Mouse (Mus musculus) embryo, embryonic 10.5 days (tissue): ENCODE results near the gene Foxred2.
A peak's percentile ranks its signal among the peaks of the same experiment; 100 is the strongest.

Source experiments
- DNase-seq: peaks from one replicate; pipeline ENCODE4 v3.0.0-alpha.2; 2015; ENCODE audit warnings: low spot score

Gene Foxred2

DNA sequence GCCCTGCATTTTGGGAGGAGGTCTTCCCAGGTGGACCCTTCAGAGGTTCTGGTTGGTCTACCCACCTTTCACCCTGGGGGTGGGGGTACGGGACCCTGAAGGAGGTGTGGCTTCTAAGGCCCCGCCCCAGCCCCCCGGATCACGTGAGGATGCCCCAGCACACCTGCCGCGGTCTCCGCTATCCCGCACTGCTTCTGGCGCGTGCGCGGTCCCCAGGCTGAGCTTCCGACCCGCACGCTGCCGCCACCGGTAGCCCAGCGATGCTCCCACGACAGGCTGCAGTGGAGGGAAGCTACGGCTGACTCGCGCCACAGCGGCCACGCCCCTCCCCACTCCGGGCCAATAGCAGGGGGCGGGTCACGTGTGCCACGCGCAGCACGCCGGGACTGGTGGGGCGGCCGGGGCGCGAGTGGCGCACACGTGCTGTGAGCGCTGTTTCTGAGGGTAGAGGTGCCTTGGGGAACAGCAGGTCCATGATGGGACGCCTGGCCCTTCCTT, at the start of gene Foxred2:
Gene Foxred2, minus strand, starts transcription at position 319 of the 498 bp plus-strand sequence.
- DNase-seq = peak; percentile 87

DNA sequence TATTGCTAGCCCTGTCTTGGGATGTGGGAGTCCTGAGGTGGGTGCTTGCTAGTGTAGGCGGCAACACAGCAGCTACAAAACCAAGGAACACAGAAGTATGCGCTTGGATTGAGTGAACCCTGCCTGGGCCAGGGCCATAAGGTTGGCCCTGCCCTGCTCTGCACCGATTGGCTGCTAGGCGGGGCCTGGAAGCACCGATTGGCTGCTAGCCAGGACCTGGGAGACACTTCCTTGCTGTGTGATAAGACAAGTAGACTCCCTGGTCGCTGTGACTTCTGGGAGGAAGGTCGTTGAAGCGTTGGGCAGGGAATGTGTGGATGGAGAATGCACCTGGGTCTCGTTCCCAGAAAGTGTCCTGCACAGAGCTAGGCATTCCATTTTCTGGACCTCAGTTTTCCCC, 47.4 kb upstream of the Foxred2 start:
- DNase-seq = peak; percentile 15

DNA sequence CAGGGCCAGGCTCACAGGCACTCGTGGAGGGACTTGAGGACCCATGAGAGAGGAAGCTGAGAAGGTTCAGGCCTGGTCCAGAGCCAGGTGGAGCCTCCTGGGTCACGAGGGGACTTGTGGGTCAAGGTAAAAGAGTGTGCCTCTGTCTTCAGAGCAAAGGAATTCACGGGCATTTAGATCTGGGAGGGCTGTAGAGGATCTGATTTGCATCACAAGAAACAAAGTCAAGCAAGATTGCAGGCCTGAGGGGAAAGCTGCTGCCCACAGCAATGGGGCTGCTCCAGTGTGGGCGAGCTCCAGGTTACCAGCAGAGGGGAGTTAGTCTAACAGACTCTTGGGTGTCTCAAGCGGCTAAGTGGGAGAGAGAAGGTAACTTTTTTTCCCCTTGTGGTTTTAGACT, 44.9 kb upstream of the Foxred2 start:
- no peak for DNase-seq

DNA sequence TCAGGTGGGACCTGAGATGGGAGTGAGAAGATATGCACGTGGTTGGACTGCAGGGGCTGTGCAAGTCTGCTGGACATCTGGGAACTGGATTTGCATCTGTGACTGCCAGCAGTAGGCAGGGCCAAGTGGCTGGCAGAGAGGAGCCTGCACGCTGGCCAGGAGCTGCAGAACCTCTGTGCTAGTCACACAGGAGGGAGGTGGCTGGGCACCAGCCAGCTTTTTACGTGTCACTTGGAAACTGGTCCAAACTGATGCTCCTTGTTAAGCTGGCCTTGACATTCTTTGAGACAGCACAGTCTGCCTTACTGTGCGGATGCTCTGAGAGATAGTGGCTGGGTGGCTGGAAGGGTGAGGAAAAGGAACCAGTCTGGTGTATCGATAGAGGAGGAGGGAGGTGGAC, 32.0 kb upstream of the Foxred2 start:
- no peak for DNase-seq

DNA sequence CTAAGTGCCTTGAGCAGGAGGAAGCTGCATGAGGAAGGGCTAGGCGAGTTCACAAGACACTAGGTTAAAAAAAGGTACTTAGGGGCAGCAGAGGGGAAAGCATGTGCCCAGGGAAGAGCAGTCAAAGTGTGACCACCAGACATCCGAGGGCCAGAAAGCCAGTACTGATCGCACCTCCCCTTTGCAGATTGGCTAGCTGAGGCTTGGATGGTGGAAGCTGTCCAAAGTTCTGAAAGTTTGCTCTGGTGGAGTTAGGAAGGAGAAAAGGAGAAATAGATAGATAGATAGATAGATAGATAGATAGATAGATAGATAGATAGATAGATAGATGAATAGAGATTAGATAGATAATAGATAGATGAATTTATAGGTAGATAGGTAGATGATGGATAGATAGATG, 26.9 kb upstream of the Foxred2 start:
- DNase-seq = no peak

DNA sequence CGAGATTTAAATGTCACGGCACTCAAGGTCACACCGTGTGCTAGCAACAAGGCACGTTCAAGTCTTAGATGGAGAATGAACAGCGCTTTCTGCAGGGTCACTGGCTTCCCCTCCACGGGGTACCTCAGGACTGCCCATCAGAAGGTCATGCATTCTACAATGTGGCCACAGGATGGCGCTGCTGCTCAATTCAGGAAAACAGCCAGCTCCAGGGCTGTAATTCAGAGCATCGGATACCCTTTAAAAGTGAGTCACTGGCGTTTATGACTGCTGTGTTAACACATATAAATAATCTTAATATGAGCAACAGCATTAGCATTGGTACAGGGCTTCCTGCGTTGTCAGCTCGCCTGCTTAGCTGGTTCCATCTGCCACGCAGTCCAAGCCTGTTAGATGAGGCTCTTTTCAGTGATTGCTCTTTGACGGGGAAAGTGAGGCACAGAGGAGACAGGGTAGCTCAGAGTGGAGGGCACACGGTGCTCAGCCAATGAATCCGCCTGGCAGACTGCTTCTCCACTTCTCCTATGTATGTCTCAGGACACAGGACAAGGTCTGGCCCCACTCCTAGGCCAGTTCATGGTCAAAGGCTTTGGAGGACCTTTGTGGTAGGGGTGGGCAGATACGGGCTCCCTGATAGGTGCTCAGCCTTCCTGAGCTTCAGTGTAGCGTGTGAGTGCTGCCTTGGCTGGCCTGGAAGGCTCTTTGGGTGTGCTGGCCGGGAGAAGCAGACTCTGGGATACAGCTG, 25.8 kb upstream of the Foxred2 start:
- DNase-seq = peak; percentile 84

DNA sequence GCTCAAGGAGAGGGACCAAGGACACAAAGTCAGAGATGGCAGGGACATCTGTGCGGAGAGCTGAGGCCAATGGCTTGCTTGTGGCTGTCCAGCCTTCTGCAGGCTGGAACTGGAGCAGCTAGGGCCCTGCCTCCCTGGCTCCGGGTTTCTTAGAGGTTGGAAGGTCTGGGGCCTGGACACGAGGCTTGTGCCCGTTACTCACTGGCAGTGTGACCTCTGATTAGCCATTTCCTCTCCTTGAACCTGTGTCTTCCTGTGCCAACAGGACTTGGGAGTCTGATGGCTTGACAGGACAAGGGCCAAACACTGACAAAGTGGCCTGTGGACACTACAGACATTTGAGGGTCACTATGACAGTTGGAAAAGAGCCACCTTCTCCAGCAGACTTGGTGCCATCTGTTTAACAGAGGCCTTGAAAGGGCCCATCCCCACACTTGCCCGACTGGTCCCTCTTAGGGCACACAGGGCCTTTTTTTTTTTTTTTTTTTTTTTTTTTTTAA, 24.7 kb upstream of the Foxred2 start:
- DNase-seq = no peak

DNA sequence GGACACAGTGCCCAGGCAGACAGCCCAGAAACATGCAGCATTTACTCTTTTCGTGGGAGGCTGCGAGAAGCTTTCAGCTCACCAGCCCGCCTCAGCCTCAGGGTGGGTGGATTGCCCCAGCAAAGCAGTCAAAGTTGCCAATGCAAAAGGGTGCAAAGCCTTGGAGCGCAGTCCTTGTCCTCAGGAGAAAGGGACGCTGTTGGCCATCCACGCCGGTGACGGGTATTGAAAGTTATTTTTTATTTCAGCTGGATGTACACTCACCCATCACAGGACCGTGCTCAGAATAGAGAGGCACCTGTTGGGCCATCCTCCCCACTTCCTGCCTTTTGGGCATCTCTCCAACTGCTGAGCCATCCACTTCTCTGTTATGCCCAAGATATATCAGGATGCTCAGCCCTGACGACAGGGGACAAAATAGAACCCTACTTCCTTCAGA, 22.9 kb upstream of the Foxred2 start:
- DNase-seq = no peak

DNA sequence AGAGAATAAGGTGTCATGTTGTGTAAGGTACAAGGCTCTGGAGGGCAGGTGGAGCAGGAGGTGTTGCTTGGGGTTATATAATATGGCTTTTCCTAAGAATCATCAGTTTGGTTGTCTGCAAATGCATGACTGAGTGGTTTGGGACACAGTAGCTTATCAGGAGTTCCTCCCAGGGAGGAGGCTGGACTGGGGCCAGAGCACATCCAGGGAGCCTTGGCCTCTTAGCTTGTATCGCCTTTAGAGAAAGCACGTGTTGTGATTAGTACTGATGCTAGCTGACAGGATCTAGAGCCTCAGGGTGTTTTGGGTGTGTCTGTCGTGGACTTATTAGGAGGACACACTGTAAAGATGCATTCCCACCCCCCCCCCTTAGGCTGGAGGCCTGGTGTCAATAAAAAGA, 21.1 kb upstream of the Foxred2 start:
- DNase-seq = no peak

DNA sequence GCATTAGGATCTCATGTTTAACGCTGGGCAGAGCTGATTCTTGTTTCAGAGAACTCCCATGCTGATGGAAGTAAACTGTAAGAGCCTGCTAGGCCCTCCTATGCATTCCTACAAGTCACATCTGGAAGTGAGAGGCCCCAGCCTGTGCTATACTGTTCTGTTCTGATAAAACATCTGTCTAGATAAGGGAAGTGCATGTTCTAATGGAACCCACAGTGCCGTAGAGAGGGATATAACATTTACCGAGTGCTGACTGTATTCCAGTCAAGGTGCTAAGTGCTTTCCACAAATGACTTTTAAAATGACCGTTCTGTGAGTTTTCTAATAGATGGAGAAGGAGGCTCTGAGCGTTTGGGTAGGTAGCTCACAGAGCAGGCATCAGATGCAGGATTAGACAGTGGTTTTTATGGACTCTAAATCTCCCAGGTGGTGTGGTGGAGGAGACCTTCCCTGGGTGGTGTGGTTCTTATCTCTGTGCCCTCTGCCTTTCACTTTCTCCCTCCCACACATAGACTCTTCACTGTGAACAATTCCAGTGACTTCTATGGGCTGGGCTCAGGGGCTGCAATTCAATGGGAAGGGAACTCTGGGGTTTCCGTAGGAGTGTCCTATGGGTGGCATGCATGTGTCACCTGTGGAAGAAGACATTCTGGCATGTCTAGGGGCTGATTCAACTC, 17.8 kb upstream of the Foxred2 start:
- no peak for DNase-seq

DNA sequence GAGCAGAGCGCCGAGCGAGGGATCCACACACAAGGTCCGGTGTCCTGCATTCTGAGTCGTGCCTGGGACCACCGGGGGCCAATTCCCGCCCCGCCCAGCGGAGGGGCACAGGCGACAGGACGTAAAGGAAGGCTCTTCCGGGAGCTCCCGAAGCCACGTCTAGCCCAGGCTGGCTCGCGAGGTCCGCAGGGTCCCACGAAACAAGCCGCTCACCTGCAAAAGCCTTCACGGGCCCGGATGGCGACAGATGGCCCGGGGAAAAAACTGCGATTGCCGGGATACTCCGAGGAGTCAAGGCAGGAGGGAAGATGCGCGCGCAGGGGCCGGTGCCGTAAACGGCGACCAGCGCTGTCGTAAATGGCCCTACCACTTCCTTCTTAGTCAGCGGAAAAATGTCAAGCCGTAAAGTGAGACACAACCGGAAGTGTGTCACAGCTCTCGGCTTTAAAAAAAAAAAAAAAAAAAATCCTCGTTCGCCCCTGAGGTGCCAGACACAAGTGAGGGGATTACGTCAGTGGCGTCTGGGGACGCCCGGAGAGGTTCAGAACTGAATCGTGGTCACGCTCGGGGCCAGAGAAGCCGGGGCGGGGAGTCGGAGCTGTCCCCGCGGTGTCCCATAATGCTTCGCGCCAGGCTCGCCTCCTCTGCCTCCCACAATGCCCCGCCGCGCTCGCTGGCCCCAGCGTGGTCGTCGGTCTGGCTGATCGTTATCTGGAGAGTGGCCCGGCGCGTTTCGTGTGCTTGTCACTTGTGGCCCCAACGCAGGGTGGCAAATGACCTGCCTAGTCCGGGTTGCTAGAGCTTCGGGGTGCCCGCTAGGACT, 14.2 kb upstream of the Foxred2 start, which contains the start of gene Eif3d:
Gene Eif3d, minus strand, starts transcription at position 344 of the 823 bp plus-strand sequence.
- DNase-seq = peak; percentile 94

DNA sequence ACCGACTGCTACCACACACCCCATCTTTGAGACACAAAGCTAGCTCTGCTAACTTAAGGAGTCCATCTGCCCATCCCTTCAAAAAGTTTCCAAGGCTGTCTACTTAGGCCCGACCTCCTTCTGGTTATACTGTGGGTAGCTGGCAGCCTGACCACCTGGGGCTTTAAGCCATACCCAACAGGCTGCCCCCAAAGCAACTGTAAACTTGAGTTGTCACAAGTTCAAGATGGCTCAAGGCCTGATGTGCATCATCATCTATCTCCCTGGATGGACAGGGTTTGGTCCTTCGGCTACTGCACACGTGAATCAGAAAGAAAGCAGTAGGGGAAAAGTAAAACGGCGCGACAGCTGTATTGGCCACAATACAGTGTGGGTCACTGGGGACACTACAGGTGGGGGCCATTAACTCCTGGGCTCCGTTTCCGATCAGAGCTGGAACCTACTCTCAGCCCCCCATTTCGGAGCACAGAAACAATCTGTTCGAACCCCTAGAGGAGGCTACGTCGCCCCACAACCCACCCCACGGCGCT, 13.5 kb upstream of the Foxred2 start:
- peak; percentile 33 for DNase-seq

DNA sequence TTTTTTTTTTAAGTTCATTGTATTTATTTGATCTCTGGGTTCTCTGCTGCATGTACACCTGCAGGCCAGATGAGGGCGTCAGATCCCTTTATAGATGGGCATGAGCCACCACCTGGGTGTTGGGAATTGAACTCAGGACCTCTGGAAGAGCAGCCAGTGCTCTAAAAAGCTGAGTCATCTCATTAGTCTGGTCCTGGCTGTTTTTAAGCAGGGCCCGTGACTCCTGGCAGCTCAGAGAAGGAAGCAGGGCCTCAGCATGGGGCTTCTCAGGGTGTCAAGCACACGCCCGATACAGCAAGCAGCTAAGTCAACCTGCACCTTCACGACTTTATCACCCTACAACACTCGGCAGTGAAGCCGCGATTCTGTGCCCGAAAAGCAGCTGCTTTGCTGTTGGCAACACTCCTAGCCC, 8.6 kb upstream of the Foxred2 start:
- DNase-seq = no peak

DNA sequence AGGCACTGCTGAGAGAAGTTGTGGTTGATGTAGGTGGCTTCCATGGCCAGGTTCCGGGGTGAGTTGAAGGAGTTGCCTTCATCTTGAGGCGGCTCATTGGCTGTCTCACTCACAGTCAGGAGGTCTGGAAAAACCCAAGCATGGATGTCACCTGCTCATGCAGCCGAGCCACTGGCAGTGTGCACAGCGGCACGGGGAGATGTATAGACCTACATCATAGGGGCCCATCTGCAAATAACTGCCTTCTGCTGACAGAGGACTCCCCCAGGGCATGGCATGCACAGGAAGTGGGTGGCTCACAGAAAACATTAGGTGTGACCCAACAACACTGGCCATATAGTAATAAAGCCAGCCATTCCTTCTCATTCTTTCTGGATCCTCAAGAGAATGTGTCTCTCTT, 5.9 kb upstream of the Foxred2 start:
- no peak for DNase-seq

DNA sequence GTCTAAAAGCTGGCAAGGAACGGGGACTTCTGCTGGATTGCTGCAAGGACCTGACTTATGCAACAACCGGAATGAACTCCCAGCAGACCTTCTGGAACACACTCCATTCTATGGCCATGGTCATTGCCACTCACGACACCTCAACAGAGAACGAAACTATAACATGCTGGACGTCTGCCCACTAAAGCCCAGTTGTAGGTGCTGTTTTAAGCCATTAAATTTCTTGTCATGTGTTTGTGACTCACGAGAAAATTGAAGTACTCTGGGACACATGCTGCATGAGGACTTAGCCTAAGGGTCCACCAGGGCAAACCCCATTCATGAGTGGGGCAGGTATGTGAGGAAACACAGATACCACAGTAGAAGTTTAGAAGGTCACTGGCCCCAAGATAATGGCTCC, 4.2 kb upstream of the Foxred2 start:
- DNase-seq = no peak

DNA sequence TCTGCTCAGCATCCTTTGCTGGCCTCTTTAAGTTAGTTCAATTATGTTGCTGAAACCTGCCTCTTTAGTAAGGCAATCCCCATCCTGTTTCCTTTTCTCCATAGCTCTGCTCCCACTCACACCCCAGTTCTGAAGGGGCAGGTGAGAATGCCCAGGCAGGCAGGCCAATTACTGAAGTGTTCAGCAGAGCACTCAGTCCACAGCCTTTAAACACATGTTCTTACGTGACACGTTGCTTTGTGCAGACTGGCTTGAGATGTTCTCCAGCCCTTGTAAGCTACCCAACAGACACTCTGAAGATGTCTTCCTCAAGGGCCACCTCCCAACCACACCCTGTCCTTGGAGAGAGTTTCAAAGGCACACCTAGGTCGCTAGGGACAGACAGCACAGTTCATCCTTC, 1.5 kb upstream of the Foxred2 start:
- DNase-seq = no peak

DNA sequence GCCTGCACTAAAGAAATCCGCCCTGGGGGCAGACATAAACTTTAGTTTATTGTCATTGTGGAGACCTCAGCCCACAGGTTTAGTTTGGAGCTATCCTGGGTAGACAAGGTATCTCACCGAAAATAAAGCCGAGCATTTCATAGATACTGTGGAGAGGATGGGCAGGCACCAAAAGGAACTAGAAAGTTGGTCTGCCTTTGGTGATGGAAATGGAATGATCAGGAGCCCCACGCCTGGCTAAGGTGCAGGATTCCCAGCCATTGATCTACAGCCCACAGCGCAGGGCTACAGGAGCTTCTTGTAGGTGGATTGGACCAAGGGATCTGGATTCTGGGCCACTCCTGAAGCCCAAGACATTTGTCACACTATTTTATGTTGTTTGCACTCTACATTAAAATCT, 1.1 kb upstream of the Foxred2 start:
- DNase-seq = no peak

DNA sequence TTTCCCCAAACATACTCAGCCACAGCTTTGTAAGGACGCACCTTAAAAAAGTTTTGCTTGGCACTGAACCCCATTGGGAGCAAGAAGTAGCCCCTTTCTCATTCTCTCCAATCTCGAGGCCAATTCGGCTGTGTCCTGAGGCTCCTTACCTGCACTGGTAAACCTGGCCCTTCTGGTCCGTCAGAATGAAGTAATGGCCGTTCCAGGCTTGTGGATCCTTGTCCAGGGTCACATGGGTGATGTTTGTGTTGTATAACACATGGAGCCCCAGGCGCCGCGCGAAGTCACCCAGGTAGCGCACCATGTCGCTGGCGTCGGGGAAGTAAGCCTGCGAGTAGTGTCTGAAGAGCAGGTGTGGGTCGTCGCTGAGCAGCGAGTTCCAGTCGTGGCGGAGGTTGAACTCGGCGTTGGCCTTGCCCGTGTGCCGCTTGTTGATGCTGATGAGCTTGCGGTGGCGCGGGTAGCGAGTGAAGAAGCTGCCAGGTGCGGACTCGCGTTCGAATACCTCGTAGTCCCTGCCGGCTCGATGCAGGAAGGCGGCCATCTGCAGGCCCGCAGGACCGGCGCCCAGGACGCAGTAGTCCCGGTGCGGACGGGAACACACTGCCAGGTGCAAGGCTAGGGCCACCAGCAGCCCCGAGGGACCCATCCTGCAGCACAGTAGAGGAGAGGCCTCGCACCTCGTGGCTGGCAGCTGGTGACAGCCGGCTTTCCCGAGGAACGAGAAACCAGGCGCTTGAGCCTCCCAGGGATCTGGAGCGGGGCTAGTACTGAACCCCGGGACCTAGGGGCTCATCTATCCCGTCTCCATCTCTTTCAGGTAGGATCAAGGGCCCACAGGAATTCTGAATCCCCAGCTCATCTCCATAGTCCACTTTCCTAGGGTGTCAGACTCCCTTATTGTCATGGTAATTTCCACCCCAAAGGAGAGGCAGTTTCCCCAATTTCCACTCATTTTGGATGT, 800 bp downstream of the Foxred2 start:
- peak; percentile 36 for DNase-seq

DNA sequence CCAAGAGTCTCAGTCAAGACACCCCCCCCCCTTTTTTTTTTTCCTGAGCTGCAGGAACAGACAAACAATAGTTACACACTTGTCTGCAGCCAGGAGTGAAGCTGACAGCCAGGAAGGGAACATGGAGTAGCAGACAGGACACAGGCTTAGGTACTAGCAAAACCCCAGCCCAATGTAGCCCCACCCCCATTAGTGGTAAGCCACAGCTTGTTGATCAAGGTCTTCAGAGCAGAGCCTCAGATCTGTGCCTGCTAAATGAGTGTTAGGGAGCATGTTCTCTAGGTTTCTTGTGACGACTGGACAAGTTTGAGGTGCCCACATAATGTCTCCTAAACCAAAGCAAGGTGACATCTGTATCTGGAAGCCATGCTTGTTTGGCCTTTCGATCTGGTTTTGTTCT, 2.2 kb downstream of the Foxred2 start:
- DNase-seq = no peak

DNA sequence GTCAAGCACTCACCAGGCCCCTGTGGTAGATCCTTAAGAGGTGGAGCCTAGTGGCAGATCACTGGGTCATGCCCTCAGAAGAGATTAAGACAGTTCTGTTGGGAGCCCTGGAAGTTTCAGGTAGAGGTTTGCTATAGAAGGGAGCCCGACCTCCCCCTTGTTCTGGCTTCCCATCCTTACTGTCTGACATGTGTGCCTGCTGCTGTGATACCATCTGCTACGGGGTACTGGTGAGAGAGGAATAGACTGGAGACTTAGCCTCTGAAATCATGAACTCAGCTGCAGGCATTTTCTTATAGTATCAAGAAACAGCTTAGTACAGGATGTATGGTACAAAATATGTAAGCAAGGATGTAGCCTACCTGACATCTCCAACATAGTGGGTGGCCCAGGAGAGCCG, 3.6 kb downstream of the Foxred2 start:
- DNase-seq = no peak

DNA sequence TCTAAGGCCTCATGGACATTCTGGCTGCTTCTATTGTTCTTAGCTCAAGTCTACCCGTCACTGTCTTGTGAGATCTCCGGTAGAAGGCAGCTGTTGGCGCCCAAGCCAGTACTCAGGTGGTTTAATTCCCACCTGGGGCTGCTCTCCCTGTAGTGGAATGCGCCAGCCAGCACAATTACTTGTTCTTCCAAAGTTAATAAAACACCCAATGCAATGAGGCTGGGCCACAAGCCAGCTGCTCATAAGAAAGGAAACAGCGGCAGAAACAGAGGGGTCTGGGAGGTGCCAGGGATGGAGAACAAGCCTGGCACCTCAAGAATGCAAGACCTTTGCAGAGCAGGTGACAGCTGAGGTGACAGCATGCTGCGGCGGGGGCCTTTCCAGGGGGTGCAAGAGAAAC, 7.5 kb downstream of the Foxred2 start:
- no peak for DNase-seq
